Mouse (Mus musculus) heart, embryonic 11.5 days (tissue): ENCODE measurements around the gene Mag. TPM values are rescaled to one million over a fixed set of nuclear protein-coding genes. Genes with fewer than 3 reads are reported as not detected.
A peak's percentile ranks its signal among the peaks of the same experiment; 100 is the strongest.

Source experiments
- ATAC-seq: fragments of 200-750 bp; cut with Nextera tagmentation; replicated peaks from 2 replicates; pipeline ENCODE4 v1.8.0; 2017; ENCODE audit warnings: moderate library complexity; ENCODE audit not compliant: insufficient number of reproducible peaks, low FRiP score, low TSS enrichment
- H3K27ac ChIP-seq: fragments of 300-500 bp; sonication (generic); 2 replicates; pipeline ENCODE4 v1.5.1; 2014; ENCODE audit warnings: mild to moderate bottlenecking, low read depth, low read length
- H3K27me3 ChIP-seq: fragments of 300-500 bp; sonication (generic); 2 replicates; pipeline ENCODE4 v1.6.1; 2014; ENCODE audit warnings: mild to moderate bottlenecking, low read length, mixed read lengths; ENCODE audit not compliant: control insufficient read depth, insufficient read depth
- H3K36me3 ChIP-seq: fragments of 300-500 bp; sonication (generic); 2 replicates; pipeline ENCODE4 v1.6.1; 2014; ENCODE audit warnings: mild to moderate bottlenecking, low read length, moderate library complexity, mixed read lengths; ENCODE audit not compliant: control insufficient read depth, insufficient read depth
- H3K4me1 ChIP-seq: fragments of 300-500 bp; sonication (generic); 2 replicates; pipeline ENCODE4 v1.6.1; 2014; ENCODE audit warnings: low read length; ENCODE audit not compliant: control insufficient read depth, insufficient read depth
- H3K4me2 ChIP-seq: fragments of 300-500 bp; sonication (generic); 2 replicates; pipeline ENCODE4 v1.6.1; 2014; ENCODE audit warnings: mild to moderate bottlenecking, moderate library complexity
- H3K4me3 ChIP-seq: fragments of 300-500 bp; sonication (generic); 2 replicates; pipeline ENCODE4 v1.5.1; 2014; ENCODE audit warnings: low read depth, low read length
- H3K9ac ChIP-seq: fragments of 300-500 bp; sonication (generic); 2 replicates; pipeline ENCODE4 v1.6.1; 2014; ENCODE audit warnings: mild to moderate bottlenecking, low read depth, low read length, moderate library complexity
- H3K9me3 ChIP-seq: fragments of 300-500 bp; sonication (generic); replicated peaks from 2 replicates; pipeline ENCODE4 v1.6.1; 2016; ENCODE audit warnings: low read length; ENCODE audit not compliant: control insufficient read depth
- WGBS: fragments of 180-500 bp; shearing (Covaris S2); extraction: QIAGEN DNeasy Blood & Tissue Kit; methylation state at CpG from one replicate; pipeline ENCODE4 v1.1.7; 2014; ENCODE audit not compliant: insufficient replicate concordance; 5-methylcytosine and 5-hydroxymethylcytosine counted together
- polyA plus RNA-seq: library from polyadenylated mRNA; unstranded; fragments of >200 nt; fragmentation: Nextera tagmentation; extraction: Ambion mirVana; gene quantifications from 2 replicates; pipeline ENCODE4 v1.2.1, GENCODE M21; 2014

Gene Mag
- polyA plus RNA-seq: 0.09 TPM in 1 of 2 replicates, not detected in the other

DNA sequence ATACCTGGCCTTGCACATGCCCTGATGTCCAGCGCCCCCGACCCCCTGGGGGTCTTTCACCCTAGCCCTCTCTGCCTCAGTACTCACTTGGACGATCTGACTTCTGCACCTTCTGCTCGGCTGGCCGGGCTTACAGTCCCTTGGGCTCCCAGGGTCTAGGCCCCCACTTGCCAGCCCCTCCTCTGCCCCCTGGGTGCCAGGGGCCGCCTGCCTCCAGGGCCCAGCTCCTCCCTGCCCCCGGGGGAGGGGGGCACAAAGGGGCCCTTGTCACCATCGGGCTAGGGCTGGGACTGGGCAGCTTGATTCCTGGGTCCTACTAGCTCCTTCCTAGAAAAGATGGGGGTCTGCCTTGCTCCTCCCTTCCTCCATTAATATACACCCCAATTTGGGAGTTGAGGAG, at the start of gene Mag:
Gene Mag (minus strand): TSS at position 142 of the 400 bp plus-strand sequence.
- Histone ChIP-seq H3K36me3 (no peaks in the 10 kb centered on the region), H3K27me3 (no peaks in the 10 kb centered on the region; the same call in 1 of the 2 replicates), H3K9me3 (no peaks in the 10 kb centered on the region), H3K27ac (no peak within 1 kb of the TSS), H3K9ac (no peak within 1 kb of the TSS), H3K4me3 (no peak within 1 kb of the TSS), H3K4me1 (no peaks in the 10 kb centered on the region), H3K4me2 (no peak within 1 kb of the TSS)
- ATAC-seq: no peak
- 64% methylated on average over 8 of the region's 8 CpGs for WGBS

DNA sequence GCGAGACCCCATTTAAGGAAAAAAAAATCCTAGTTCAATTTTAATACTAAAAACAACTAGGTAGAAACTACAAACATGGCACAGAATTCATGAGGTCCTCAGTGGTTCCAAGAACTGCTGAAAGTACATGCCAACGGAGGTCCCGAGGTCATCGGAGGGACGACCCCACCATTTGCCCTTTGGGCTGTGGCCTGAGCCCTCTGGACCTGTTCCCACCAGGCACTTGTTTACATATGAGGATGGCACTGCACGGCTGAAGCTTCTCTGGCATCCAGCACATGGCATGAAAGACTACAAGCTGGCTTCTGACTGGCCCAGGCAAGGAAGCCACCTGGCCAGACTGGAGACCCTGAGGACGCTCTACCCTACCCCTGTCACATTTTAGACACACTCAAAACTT, 49.7 kb upstream of the Mag start:
- Histone ChIP-seq H3K9me3 (no peaks in the 10 kb centered on the region), H3K4me2 (no peak overlapping the region), H3K27ac (no peak overlapping the region), H3K4me3 (no peak overlapping the region), H3K27me3 (no peaks in the 10 kb centered on the region), H3K4me1 (0 out of 2 replicates have a peak, but pooled peaks cover 3% of the 10 kb centered on the region), H3K36me3 (no peaks in the 10 kb centered on the region), H3K9ac (no peak overlapping the region)
- 83% methylated on average over 7 of the region's 7 CpGs for WGBS
- no peak for ATAC-seq

DNA sequence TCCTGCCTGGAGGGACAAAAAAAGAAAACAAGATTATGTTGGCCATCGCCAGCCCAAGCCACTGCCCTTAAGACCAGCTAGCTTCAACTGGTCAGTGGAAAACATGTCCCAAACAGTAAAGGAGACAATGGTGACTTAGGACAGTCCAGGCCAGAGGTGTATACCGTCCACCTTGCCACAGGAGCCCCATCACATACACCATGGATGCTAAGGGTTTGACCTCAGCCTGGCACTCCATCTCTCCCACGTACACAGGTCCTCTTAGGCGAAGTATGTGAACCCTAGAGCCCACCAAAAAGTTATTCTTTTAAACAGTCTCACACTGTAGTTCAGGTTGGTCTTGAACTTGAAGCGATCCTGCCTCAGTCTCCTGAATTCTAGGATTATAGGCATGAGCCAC, 48.2 kb upstream of the Mag start:
- 85% methylated on average over 5 of the region's 5 CpGs for WGBS
- no peak for ATAC-seq
- H3K9ac ChIP-seq: no peak overlapping the region
- no peak overlapping the region for H3K4me2 ChIP-seq
- peaks cover 8% of the 10 kb centered on the region; the same call in 1 of the 2 replicates for H3K4me1 ChIP-seq
- H3K36me3 ChIP-seq: no peaks in the 10 kb centered on the region
- H3K27ac ChIP-seq: no peak overlapping the region
- no peaks in the 10 kb centered on the region for H3K9me3 ChIP-seq
- no peaks in the 10 kb centered on the region for H3K27me3 ChIP-seq
- no peak overlapping the region for H3K4me3 ChIP-seq

DNA sequence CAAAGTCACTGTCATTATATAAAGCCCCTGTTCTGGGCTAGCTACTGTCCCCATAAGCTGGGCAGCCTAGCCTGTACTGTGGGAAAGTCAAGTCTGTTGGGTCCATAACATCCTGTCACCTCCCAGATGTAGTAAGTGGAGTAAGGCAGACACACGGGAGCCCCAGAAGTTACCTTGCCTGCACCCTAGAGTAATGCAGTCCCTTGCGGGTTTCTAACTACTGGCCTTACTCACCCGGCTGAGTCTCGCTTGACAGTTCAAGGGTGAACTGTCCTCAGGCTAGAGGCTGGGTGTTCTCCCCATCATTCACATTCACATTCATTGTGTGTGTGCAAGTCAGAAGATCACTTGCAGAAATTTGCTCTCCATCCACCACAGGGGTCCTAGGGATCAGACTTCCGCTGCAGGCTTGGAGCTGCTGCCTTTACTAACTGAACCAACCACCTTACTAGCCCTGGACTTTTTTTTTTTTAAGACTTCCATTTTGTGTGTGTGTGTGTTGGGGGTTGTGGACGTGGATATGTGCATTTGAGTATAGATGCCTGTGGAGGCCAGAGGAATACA, 45.2 kb upstream of the Mag start:
- Histone ChIP-seq H3K4me2 (no peak overlapping the region), H3K27me3 (no peaks in the 10 kb centered on the region), H3K36me3 (peaks cover 4% of the 10 kb centered on the region; the same call in 1 of the 2 replicates), H3K4me3 (no peak overlapping the region), H3K9me3 (no peaks in the 10 kb centered on the region), H3K9ac (no peak overlapping the region), H3K4me1 (peaks cover 13% of the 10 kb centered on the region), H3K27ac (no peak overlapping the region)
- no peak for ATAC-seq
- WGBS: 84% methylated on average over 6 of the region's 6 CpGs

DNA sequence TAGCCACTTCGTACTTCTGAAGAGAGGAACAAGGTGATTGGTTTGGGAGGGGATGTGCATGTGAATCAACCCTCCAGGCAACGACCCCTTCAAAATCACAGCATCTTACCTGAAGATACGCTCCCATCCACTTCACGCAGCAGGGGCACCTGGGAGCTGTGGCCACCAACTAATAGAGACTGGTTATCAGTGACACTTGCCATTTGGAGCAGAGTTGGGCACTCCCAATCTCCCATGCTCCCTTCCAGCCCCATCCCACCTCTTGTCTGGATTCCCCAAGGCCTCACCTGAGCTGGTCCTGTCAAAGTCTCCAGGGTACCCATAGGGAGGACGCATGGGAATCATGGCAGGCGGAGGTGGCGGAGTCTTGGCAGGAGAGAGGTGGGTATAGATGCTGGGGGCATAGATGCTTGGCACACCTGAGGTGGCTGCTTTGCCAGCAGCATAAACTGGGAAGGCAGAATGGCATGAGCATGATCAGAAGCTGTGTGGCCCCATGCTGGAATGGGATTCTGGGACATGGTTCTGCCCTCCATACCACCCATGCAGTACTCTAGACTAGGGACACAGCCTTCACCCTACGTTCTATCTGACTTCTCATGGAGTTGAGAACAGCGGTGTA, 44.3 kb upstream of the Mag start:
- 90% methylated on average over 9 of the region's 9 CpGs for WGBS
- Histone ChIP-seq H3K36me3 (peaks cover 12% of the 10 kb centered on the region), H3K4me1 (peaks cover 12% of the 10 kb centered on the region), H3K4me2 (no peak overlapping the region), H3K9ac (no peak overlapping the region), H3K4me3 (no peak overlapping the region), H3K9me3 (no peaks in the 10 kb centered on the region), H3K27me3 (no peaks in the 10 kb centered on the region), H3K27ac (no peak overlapping the region)
- no peak for ATAC-seq

DNA sequence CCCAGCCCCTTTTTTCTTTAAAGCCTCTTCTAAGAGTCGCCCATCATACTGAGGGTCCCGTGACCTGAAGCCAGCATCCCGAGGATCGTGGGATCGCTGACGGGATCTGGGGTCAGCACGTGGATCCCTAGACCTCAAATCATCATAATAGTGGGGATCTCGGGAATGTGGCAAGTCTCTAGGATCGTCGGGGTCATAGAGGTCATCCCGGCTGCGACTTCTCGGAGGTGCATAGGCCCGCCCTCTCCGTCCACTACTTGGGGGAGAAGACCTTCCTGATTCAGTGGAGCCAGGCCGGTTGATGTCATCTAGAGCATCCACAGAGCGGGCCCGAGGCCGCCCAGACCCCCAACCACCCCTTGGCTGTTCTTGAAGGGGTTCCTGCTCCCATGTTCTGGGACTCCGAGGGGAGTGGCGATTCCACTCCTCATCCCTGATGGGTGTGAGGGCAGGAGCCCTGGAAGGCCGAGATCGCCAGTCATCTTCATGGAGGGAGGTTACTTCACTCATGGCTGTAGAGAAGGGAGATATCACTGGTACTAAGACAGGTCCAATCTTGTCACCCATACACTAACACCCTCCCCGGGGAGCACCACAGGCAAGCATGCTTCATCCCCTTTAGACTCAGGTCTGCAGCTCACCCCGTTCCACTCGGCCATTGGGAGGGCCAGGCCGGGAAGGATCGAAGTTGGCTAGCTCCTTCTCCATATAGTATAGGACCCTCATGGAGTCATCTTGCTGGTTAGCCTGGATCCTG, 43.6 kb upstream of the Mag start:
- peak overlapping the region; percentile 98 for H3K9ac ChIP-seq
- H3K27ac ChIP-seq: peak overlapping the region; percentile 98
- no peaks in the 10 kb centered on the region for H3K9me3 ChIP-seq
- H3K4me3 ChIP-seq: peak overlapping the region; percentile 98
- WGBS: 78% methylated on average over 28 of the region's 28 CpGs
- peaks cover 10% of the 10 kb centered on the region for H3K4me1 ChIP-seq
- H3K27me3 ChIP-seq: no peaks in the 10 kb centered on the region
- H3K36me3 ChIP-seq: peaks cover 18% of the 10 kb centered on the region
- peak overlapping the region; percentile 79 for H3K4me2 ChIP-seq
- ATAC-seq: no peak

DNA sequence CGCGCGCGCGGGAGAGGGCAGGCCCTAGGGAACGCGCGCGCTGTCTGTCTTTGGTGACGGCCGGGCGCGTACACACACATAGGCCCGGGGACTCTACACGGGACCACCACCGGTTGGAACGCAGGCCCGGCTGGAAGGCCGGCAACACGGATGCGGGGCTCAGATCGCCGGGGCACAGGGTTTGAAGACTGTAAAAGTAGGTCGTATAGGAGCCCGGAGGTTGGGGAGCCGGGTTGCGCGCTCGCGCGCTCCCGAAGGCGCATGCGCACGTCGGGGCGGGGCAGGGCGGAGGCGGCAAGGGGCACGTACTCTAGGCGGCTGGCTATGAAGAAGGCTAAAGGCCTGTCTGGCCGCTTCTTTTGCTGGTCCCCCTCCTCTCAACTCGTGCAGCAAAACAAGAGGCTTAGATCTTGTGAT, 42.7 kb upstream of the Mag start:
- ATAC-seq: peak; percentile 68
- under 1% methylated on average over 43 of the region's 43 CpGs for WGBS
- peak overlapping the region; percentile 98 for H3K27ac ChIP-seq
- peaks cover 22% of the 10 kb centered on the region for H3K36me3 ChIP-seq
- H3K9me3 ChIP-seq: no peaks in the 10 kb centered on the region
- peak overlapping the region; percentile 79 for H3K4me2 ChIP-seq
- peaks cover 10% of the 10 kb centered on the region for H3K4me1 ChIP-seq
- H3K9ac ChIP-seq: peak overlapping the region; percentile 98
- H3K4me3 ChIP-seq: peak overlapping the region; percentile 98
- H3K27me3 ChIP-seq: no peaks in the 10 kb centered on the region

DNA sequence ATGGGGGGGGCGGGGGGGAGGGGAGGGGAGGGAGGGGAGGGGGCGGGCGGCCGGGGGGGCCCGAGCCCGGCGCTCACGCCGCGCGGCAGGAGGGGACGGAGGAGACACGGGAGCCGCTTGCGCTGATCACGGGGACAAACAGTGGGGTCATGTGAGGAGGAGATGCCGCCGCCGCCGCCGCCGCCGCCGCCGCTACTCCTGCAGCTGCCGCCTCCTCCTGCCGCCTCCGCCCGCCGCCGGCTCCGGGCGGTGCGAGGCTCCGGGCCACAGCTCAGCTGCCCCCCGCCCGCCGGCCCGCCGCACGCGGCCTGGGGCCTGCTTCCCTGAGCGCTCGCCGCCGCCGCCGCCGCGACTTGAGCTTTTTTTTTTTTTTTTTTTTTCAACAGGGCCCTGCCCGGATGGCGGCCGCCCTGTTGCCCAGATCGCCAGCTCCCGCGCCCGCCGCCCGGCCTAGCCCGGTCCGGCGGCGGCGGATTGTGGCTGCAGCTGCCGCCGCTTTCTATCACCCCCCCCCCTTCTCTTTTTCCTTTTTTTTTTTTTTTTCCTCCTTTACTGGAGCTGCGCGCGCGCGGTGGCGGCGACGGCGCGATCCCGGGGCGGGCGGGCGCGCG, 42.2 kb upstream of the Mag start, which contains the start of gene Usf2:
Gene Usf2 (minus strand): TSS at position 48 of the 611 bp plus-strand sequence.
- Histone ChIP-seq H3K4me3 (peak within 1 kb of the TSS; percentile 98), H3K9me3 (no peaks in the 10 kb centered on the region), H3K4me2 (peak within 1 kb of the TSS; percentile 79), H3K36me3 (peaks cover 22% of the 10 kb centered on the region), H3K27ac (peak within 1 kb of the TSS; percentile 98), H3K9ac (peak within 1 kb of the TSS; percentile 98), H3K27me3 (no peaks in the 10 kb centered on the region), H3K4me1 (peaks cover 10% of the 10 kb centered on the region)
- 0% methylated on average over 26 of the region's 82 CpGs for WGBS
- ATAC-seq: peak; percentile 60
